Mouse (Mus musculus) stomach, embryonic 16.5 days (tissue): ENCODE results near the gene Ppm1b. TPM values are rescaled to one million over a fixed set of nuclear protein-coding genes. Genes with fewer than 3 reads are reported as not detected.

Experiments
- ATAC-seq: fragments of 200-750 bp; cut with Nextera tagmentation; 2 replicates; pipeline ENCODE4 v1.8.0; 2017; ENCODE audit warnings: moderate number of reproducible peaks, moderate TSS enrichment; ENCODE audit not compliant: insufficient read depth, low FRiP score
- H3K27ac ChIP-seq: fragments of 300-500 bp; sonication (generic); 2 replicates; pipeline ENCODE4 v1.5.1; 2014; ENCODE audit warnings: low read length
- H3K27me3 ChIP-seq: fragments of 300-500 bp; sonication (generic); 2 replicates; pipeline ENCODE4 v1.6.1; 2014; ENCODE audit warnings: low read length, control low read depth, mixed read lengths; ENCODE audit not compliant: control insufficient read depth, insufficient read depth
- H3K36me3 ChIP-seq: fragments of 300-500 bp; sonication (generic); 2 replicates; pipeline ENCODE4 v1.6.1; 2014; ENCODE audit warnings: low read length; ENCODE audit not compliant: control insufficient read depth, insufficient read depth
- H3K4me1 ChIP-seq: fragments of 300-500 bp; sonication (generic); 2 replicates; pipeline ENCODE4 v1.6.1; 2014; ENCODE audit warnings: low read length, control low read depth, mixed read lengths; ENCODE audit not compliant: control insufficient read depth, insufficient read depth
- H3K4me2 ChIP-seq: fragments of 300-500 bp; sonication (generic); 2 replicates; pipeline ENCODE4 v1.6.1; 2014; ENCODE audit warnings: low read depth, low read length, mixed read lengths
- H3K4me3 ChIP-seq: fragments of 300-500 bp; sonication (generic); replicated peaks from 2 replicates; pipeline ENCODE4 v1.5.1; 2014; ENCODE audit warnings: mild to moderate bottlenecking, low read length
- H3K9ac ChIP-seq: fragments of 300-500 bp; sonication (generic); 2 replicates; pipeline ENCODE4 v1.6.1; 2014; ENCODE audit warnings: low read length
- H3K9me3 ChIP-seq: fragments of 300-500 bp; sonication (generic); replicated peaks from 2 replicates; pipeline ENCODE4 v1.6.1; 2016; ENCODE audit warnings: low read length, control low read depth; ENCODE audit not compliant: control insufficient read depth
- WGBS: fragments of 180-500 bp; shearing (Covaris S2); extraction: QIAGEN DNeasy Blood & Tissue Kit; methylation state at CpG from one replicate; pipeline ENCODE4 v1.1.7; 2014; 5-methylcytosine and 5-hydroxymethylcytosine counted together
- polyA plus RNA-seq: library from polyadenylated mRNA; unstranded; fragments of >200 nt; fragmentation: Nextera tagmentation; extraction: Ambion mirVana; gene quantifications from 2 replicates; pipeline ENCODE4 v1.2.1, GENCODE M21; 2015

Gene Ppm1b
- polyA plus RNA-seq, 1 experiment from 2014 or later: 56.1 TPM

DNA sequence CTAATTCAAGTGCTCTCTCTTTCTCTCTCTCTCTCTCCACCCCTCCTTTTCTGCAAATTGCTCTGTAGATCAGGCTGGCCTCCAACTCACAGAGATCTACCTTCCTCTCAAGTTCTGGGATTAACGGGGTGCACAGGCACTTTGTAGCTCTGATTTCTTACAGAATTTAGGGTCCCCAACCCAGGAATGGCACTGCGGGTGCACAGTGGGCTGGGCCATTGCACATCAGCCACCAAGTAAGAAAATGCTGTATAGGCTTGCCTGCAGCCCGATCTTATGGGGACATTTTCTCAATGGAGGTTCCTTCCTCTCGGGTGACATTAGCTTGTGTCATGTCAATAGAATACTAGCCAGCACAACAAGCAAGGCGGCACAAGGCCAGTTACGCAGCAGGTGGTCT lies 102.6 kb downstream of the Ppm1b start:
- no peak overlapping the region for H3K4me2 ChIP-seq
- H3K27ac ChIP-seq: no peak overlapping the region
- H3K36me3 ChIP-seq: no peaks in the 10 kb centered on the region
- H3K9ac ChIP-seq: no peak overlapping the region
- no peak for ATAC-seq
- H3K9me3 ChIP-seq: no peaks in the 10 kb centered on the region
- no peaks in the 10 kb centered on the region for H3K4me1 ChIP-seq
- whole genome bisulfite sequencing: 88% methylated on average over 6 of the region's 6 CpGs
- no peak overlapping the region for H3K4me3 ChIP-seq
- no peaks in the 10 kb centered on the region for H3K27me3 ChIP-seq

DNA sequence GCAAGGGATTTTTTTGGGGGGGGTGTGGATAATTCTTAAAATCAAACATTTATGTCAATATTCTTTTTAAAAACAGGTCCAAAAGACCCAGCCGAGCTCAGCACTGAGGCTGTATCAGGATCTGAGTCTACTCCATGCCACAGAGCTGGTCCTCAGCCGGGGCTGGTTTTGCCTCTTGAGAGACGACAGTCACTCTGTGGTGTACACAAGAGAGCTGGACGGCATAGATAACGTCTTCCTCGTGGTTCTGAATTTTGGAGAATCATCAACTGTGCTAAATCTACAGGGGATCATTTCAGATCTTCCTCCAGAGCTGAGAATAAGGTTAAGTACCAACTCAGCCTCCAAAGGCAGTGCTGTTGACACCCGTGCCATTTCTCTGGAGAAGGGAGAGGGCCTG lies 107.0 kb downstream of the Ppm1b start:
- Histone ChIP-seq H3K4me1 (no peaks in the 10 kb centered on the region), H3K9ac (no peak overlapping the region), H3K4me3 (no peak overlapping the region), H3K4me2 (no peak overlapping the region), H3K9me3 (no peaks in the 10 kb centered on the region), H3K27ac (no peak overlapping the region), H3K36me3 (peaks cover 14% of the 10 kb centered on the region), H3K27me3 (no peaks in the 10 kb centered on the region)
- no peak for ATAC-seq
- WGBS: 82% methylated on average over 7 of the region's 7 CpGs

DNA sequence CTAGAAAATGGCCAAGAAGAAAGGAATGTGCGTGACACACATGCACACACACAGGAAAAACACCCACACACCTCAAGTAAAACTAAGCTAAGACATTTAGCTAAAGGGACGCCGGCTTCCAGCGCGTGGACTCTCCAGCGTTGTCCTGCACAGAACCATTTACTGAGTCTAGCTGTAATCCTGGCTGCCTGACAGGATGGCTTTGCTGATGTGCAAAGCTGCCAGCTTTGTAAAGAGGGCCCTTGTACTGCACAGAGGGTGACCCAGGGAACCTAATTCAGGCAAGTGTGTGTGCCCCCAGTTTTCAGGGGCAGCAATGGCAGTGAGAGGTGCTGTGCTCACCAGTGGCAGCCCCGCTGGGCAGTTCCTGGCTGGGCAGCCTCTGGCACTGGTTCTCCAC lies 110.8 kb downstream of the Ppm1b start:
- Histone ChIP-seq H3K27me3 (no peaks in the 10 kb centered on the region), H3K4me3 (no peak overlapping the region), H3K36me3 (peaks cover 14% of the 10 kb centered on the region), H3K9ac (no peak overlapping the region), H3K9me3 (no peaks in the 10 kb centered on the region), H3K27ac (no peak overlapping the region), H3K4me1 (no peaks in the 10 kb centered on the region), H3K4me2 (no peak overlapping the region)
- ATAC-seq: no peak
- WGBS: 93% methylated on average over 7 of the region's 7 CpGs

DNA sequence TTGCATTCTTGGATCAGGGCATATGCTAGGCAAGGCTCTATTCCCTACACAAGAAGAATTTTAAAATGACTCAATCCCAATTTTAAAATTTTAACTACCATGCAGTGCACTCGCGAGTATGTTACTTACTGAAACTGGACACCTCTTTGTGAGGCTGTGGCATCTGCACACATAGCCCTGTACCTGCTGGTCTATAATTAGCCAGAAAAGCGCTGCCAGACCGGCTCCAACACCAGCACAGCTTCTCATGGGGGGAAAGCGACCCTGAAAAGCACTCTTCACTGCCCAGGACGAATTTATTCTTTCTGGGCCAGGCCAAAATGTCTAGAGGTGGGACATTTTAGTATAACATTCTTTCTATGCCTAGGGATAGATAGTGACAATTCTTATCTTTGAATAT lies 114.1 kb downstream of the Ppm1b start:
- H3K4me1 ChIP-seq: no peaks in the 10 kb centered on the region
- no peak overlapping the region for H3K4me3 ChIP-seq
- H3K9me3 ChIP-seq: no peaks in the 10 kb centered on the region
- H3K27ac ChIP-seq: no peak overlapping the region
- 82% methylated on average over 6 of the region's 6 CpGs for WGBS
- no peak for ATAC-seq
- H3K4me2 ChIP-seq: no peak overlapping the region
- no peak overlapping the region for H3K9ac ChIP-seq
- H3K36me3 ChIP-seq: peaks cover 10% of the 10 kb centered on the region
- no peaks in the 10 kb centered on the region for H3K27me3 ChIP-seq

DNA sequence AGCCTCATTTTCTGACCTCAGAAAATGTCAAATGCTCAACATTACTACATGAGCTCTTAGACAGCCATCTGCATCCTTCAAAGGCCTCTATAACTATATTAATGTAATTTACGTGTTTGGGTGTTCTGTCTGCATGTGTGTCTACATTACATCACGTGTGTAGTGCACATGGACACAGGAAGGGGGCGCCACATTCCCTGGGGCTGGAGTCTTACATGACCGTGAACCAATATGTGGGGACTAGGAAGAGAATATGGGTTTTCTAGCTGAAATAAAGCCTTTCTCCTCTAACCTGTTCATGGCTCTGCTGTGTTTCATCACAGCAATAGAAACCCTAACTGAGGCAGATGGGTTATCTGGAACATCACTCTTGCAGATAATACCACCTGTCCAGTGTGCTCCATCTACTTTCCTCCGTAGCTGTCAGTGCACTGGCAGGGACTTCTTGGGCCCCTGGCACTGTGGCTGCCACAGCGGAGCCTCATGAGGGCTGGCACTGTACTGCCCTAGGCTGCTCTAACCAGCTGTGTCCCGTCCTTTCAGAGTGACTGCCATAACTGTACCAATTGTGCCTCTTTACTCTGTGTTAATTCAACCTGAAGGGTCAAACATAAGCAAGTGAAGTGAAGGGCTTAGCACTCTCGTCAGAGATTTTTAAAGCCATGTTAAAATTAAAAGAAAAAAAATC lies 114.7 kb downstream of the Ppm1b start:
- Histone ChIP-seq H3K9me3 (no peaks in the 10 kb centered on the region), H3K36me3 (peaks cover 4% of the 10 kb centered on the region), H3K9ac (no peak overlapping the region), H3K27ac (no peak overlapping the region), H3K4me1 (no peaks in the 10 kb centered on the region), H3K4me3 (no peak overlapping the region), H3K27me3 (no peaks in the 10 kb centered on the region), H3K4me2 (no peak overlapping the region)
- ATAC-seq: no peak
- WGBS: 87% methylated on average over 8 of the region's 8 CpGs

DNA sequence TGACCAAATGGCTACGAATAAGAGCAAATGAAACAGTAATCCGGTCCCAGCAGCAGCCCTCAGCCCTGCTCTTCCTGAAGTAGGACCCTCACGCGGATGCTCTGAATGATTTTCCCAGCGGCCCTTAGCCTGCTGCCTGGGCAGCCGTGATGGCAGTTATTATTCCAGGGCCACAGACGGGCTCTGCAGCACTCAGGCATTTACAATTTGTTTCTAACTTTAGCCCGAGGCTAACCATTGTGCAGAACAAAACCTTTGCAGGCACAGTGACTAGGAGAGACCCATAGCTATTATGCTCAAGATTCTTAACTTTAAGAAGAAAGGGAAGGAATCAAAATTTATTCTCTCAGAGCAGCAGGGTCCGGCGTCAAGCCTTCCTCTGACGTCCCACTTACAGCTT lies 115.8 kb downstream of the Ppm1b start:
- Histone ChIP-seq H3K4me3 (no peak overlapping the region), H3K4me1 (no peaks in the 10 kb centered on the region), H3K27ac (no peak overlapping the region), H3K9ac (no peak overlapping the region), H3K27me3 (no peaks in the 10 kb centered on the region), H3K36me3 (peaks cover 4% of the 10 kb centered on the region), H3K9me3 (no peaks in the 10 kb centered on the region), H3K4me2 (no peak overlapping the region)
- no peak for ATAC-seq
- WGBS: 72% methylated on average over 11 of the region's 11 CpGs

DNA sequence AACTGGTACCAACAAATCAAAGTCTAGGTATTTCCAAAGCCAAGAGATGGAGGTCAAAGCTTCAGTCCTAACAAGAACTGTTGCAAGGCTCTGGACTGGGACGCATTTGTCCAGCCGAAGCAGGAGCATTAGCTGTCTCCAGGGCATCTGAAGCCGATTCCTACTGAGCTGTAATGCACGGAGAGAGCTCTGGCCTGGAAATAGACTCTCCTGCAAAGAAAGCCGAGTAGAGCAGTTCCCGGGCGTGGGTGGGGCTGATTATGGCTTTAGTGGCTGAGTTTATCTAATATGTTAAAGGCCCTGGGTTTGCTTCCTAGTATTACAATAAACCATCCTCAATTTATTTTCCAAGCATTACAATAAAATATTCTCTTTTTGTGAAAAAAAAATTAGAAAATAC lies 116.7 kb downstream of the Ppm1b start:
- 66% methylated on average over 7 of the region's 7 CpGs for WGBS
- H3K27me3 ChIP-seq: no peaks in the 10 kb centered on the region
- H3K9me3 ChIP-seq: no peaks in the 10 kb centered on the region
- no peaks in the 10 kb centered on the region for H3K4me1 ChIP-seq
- H3K36me3 ChIP-seq: peaks cover 8% of the 10 kb centered on the region
- ATAC-seq: no peak
- H3K4me2 ChIP-seq: no peak overlapping the region
- no peak overlapping the region for H3K4me3 ChIP-seq
- no peak overlapping the region for H3K9ac ChIP-seq
- H3K27ac ChIP-seq: no peak overlapping the region

Other genes with a start within 250 kb of the Ppm1b start
- gene Lrpprc, start 166.0 kb upstream of the Ppm1b start, polyA plus RNA-seq: 43.3 and 46.1 TPM in 2 replicates
- 8.7 and 10.6 TPM in 2 replicates for gene Slc3a1, start 71.6 kb downstream of the Ppm1b start, polyA plus RNA-seq
- gene Prepl, start 133.5 kb downstream of the Ppm1b start, polyA plus RNA-seq: 31.5 and 33.5 TPM in 2 replicates
- gene Camkmt, start 133.8 kb downstream of the Ppm1b start, polyA plus RNA-seq: 11.3 and 13.7 TPM in 2 replicates